Mouse (Mus musculus): ENCODE results near the gene Lsm8. TPM values are rescaled to one million over a fixed set of nuclear protein-coding genes. Genes with fewer than 3 reads are reported as not detected.

The Lsm8 gene
- polyA plus RNA-seq, 1 experiment from 2014 or later = 195 TPM

- peaks cover 45% of the 10 kb centered on the region for H3K36me3 ChIP-seq
- H3K9me3 ChIP-seq = no peaks in the 10 kb centered on the region
- 93% methylated on average over 3 of the region's 3 CpGs for WGBS
- H3K27me3 ChIP-seq = no peaks in the 10 kb centered on the region
- no peak overlapping the region for H3K4me3 ChIP-seq
- H3K27ac ChIP-seq = no peak overlapping the region
- no peaks in the 10 kb centered on the region for H3K4me1 ChIP-seq
- H3K4me2 ChIP-seq (replicated peaks) = no peak overlapping the region
- no peak overlapping the region for H3K9ac ChIP-seq
- no peak for ATAC-seq (ENCODE audit: insufficient number of reproducible peaks, insufficient read depth, low FRiP score, low TSS enrichment)
These were observed 8.2 kb downstream of the Lsm8 start for GRCm38 (mm10) chr6:18856487-18857078.

- no peaks in the 10 kb centered on the region for H3K9me3 ChIP-seq
- no peak within 1 kb of the TSS for H3K9ac ChIP-seq
- no peak within 1 kb of the TSS for H3K4me3 ChIP-seq
- no peak within 1 kb of the TSS for H3K27ac ChIP-seq
- no peak for ATAC-seq (ENCODE audit: insufficient number of reproducible peaks, insufficient read depth, low FRiP score, low TSS enrichment)
- H3K27me3 ChIP-seq = no peaks in the 10 kb centered on the region
- H3K36me3 ChIP-seq = no peaks in the 10 kb centered on the region
- no peak within 1 kb of the TSS for H3K4me2 ChIP-seq (replicated peaks)
- 89% methylated on average over 8 of the region's 8 CpGs for WGBS
- H3K4me1 ChIP-seq = no peaks in the 10 kb centered on the region
These were observed 17.6 kb downstream of the Lsm8 start, which contains the start of gene Ankrd7 for GRCm38 (mm10) chr6:18866018-18866417. TSS of gene Ankrd7 (plus strand) at chr6:18866318.

- ATAC-seq (ENCODE audit: insufficient number of reproducible peaks, insufficient read depth, low FRiP score, low TSS enrichment) = no peak
- WGBS = 75% methylated on average over 2 of the region's 2 CpGs
These were observed 40.7 kb downstream of the Lsm8 start for GRCm38 (mm10) chr6:18889030-18889429.

GRCm38 (mm10) chr6:18894142-18894541, 45.8 kb downstream of the Lsm8 start:
- ATAC-seq (ENCODE audit: insufficient number of reproducible peaks, insufficient read depth, low FRiP score, low TSS enrichment) = no peak

More at GRCm38 (mm10) chr6:18889030-18889429, 40.7 kb downstream of the Lsm8 start:
- Histone ChIP-seq H3K4me1 (no peaks in the 10 kb centered on the region), H3K27ac (no peak overlapping the region), H3K4me2 (replicated peaks) (no peak overlapping the region), H3K36me3 (no peaks in the 10 kb centered on the region), H3K27me3 (no peaks in the 10 kb centered on the region), H3K9ac (no peak overlapping the region), H3K4me3 (no peak overlapping the region), H3K9me3 (no peaks in the 10 kb centered on the region)

More at GRCm38 (mm10) chr6:18894142-18894541, 45.8 kb downstream of the Lsm8 start:
- H3K4me3 ChIP-seq = no peak overlapping the region
- H3K4me1 ChIP-seq = no peaks in the 10 kb centered on the region
- no peaks in the 10 kb centered on the region for H3K36me3 ChIP-seq
- no peaks in the 10 kb centered on the region for H3K9me3 ChIP-seq
- H3K9ac ChIP-seq = no peak overlapping the region
- no peaks in the 10 kb centered on the region for H3K27me3 ChIP-seq
- no peak overlapping the region for H3K4me2 ChIP-seq (replicated peaks)
- no peak overlapping the region for H3K27ac ChIP-seq

Other genes with a start within 250 kb of the Lsm8 start
- 0.37 and 0.38 TPM in 2 replicates for gene Ankrd7, start 17.7 kb downstream of the Lsm8 start, polyA plus RNA-seq (2016; fragmentation: Nextera tagmentation; extraction: Ambion mirVana)

Data from embryonic facial prominence, embryonic 12.5 days (tissue).